Mouse (Mus musculus) spleen, postnatal 36 days (tissue): ENCODE measurements around the gene Ism1.

Experiments used
- DNase-seq, 2 experiments: peaks; one replicate each; pipeline ENCODE4 v3.0.0; 2022; ENCODE audit warnings: low spot score in 2 of 2, mixed read lengths in 1 of 2

Ism1 gene

GRCm38 (mm10) chr2:139677809-139678274 lies at the start of gene Ism1:
Gene Ism1, plus strand, starts transcription at chr2:139678178.
- DNase-seq, result no peak

DNA sequence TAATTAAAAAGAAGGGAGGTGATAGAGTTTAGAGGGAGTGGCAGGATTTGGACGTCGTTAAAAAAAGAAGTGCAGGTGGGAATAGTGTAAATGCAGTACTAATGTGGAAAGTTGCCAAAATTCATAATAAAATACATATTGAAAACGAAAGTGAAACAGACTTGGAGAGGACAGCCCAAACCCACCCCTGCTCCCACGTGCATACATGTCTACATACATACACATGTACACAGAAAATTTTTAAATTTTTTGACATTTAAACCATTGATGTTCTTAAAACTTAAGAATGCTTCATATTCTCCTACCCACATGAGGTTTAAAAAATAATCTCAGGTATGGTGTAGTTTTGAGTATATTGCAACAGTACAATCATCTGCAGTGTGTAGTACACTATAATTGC lies 49.2 kb upstream of the Ism1 start:
- no peak for DNase-seq

DNA sequence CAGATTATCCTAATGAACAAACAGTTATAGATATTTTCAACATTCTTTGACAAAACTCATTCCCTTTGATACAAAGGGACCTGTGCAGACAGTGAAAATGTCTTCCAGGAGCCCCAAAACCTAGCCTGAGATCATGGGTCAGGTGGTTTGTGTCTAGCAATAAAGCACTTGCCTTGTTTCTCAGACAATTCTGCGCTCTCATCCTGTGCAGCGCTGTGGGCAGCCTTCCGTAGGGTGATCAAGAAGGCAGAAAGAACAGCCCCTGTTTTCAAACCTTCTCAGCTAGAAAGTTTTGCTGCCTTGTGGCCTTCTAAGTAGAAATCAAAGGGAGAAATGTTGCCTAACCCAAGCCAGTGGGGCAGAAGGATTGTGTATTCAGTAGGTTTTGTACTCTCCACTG lies 48.3 kb upstream of the Ism1 start:
- no peak for DNase-seq

GRCm38 (mm10) chr2:139634506-139634905 lies 43.5 kb upstream of the Ism1 start:
- DNase-seq, result no peak

GRCm38 (mm10) chr2:139637861-139638260 lies 40.1 kb upstream of the Ism1 start:
- DNase-seq, result no peak

DNA sequence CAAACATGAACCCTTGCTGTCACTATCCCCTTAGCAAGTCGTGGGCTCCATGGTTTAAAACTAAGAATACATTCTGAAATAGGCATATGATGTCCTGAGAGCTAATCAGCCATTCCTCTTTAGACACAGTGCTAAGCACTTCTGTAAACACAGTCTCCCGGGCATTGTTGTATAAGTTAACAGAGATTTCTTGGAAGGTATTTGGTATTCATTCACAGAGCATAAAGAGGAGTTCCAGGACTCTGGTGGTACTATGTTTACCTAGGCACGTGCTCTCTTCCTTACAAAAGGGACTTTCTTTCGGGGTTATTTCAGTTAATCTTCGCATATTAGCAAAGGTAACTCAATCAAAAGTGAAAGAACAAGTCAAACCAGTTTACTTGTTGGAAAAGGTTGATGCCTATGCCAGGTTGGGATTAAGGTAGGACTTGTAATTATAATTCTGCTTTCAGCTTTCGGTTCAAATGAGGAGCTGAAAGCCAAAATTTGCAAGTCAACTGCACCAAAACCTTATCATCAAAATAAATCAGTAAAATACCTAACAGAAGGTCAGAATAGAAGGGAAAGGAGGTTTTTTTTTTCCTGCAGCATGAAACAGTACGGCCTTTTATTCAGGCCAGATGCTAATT lies 36.1 kb upstream of the Ism1 start:
- DNase-seq, result no peak

GRCm38 (mm10) chr2:139649518-139649917 lies 28.5 kb upstream of the Ism1 start:
- no peak for DNase-seq

DNA sequence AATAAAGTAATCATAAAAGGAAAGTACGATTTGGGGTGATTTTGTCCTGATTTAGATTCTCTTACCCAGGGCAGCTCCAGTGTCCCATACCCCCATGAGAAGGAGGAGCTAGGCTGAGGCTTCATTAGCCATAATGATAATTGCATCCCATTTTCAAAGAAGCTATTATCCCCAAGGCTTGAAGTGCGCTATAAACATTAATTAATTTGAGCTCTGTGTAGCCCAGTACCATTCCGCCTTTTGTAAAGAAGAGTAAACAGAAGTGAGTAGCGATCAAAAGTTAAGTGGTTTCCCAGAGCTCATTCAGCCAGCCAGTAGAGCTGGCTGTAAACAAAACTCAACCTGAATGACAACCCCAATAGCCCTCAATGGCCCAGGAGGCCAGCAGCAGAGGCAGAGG lies 21.2 kb upstream of the Ism1 start:
- DNase-seq, result no peak

GRCm38 (mm10) chr2:139671838-139672237 lies 6.1 kb upstream of the Ism1 start:
- no peak for DNase-seq

GRCm38 (mm10) chr2:139672371-139672770 lies 5.6 kb upstream of the Ism1 start:
- no peak for DNase-seq

DNA sequence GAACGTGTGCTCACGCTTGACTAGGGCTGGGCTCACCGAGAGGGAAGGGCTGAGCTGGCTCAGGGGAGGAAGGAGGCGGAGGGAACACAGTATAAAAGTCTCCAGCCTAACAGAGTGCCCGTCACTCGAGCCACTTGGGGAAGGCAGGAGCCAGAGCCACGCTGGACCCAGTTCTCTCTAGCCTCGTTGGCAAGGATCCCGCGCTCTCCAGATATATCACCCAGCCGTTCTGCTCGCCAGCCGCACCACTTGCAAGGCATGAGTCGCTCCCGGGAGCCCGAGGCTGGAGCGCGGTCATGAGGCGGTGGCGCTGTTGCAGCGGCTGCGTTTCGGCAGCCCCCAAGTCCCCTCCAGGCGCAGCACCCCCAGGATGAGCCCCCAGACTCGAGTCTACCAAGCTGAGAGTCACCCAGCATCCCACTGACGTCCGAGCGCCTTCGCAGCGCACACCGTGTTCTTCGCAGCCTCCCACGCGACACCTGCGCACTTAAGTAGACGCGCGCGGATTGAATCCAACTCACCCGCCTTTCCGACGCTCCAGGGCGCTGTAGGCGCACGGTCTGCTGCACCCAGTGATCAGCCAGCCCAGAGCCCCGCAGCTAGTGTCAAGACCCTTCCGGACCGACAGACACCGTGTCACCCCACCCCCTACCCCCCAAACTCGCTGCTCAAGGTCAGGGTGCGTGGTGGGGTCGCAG lies 764 bp upstream of the Ism1 start:
- no peak for DNase-seq

- DNase-seq, result no peak
These were observed 530 bp downstream of the Ism1 start for GRCm38 (mm10) chr2:139678275-139679140.

DNA sequence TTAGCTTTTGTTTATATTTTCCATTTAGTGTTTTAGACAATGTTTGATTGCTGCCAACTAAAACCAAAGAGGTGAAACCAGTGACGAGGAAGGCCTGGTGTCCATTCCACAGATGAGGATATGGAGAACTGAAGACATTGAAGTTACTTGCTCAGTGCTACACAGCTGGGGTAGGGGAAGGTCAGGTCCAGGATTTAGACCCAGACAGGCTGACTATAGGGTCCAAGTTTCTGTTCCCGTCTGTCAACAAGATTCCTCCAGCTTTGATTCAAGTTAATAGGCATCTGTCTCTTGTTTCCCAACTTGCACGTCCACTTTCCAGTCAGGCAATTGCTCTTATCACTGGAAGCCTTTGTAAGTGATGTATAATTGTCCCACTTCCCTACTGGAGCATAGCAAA lies 4.6 kb downstream of the Ism1 start:
- DNase-seq, result no peak

GRCm38 (mm10) chr2:139689442-139690003 lies 11.5 kb downstream of the Ism1 start:
- no peak for DNase-seq

- DNase-seq, result no peak
These were observed 15.5 kb downstream of the Ism1 start for GRCm38 (mm10) chr2:139693521-139693920.

GRCm38 (mm10) chr2:139694638-139695037 lies 16.7 kb downstream of the Ism1 start:
- no peak for DNase-seq

DNA sequence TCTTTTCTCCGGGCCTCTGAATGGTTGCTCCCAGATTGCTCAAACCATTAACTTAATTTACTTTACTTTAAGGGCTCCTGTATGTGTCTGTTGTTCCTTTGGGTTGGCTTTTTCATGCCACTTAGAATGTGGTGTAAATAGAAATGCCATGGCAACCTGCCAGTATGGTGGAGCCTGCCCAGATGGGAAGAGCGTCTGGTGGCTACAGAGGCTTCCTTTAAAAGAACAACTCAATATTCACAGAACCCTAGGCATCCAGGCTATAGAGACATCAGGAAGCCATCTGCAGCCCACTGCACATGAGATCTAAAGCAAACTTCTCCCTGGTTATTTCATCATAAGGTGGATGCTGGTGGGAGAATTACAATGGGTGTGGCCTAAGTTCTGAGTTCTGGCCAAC lies 18.6 kb downstream of the Ism1 start:
- DNase-seq, result no peak

DNA sequence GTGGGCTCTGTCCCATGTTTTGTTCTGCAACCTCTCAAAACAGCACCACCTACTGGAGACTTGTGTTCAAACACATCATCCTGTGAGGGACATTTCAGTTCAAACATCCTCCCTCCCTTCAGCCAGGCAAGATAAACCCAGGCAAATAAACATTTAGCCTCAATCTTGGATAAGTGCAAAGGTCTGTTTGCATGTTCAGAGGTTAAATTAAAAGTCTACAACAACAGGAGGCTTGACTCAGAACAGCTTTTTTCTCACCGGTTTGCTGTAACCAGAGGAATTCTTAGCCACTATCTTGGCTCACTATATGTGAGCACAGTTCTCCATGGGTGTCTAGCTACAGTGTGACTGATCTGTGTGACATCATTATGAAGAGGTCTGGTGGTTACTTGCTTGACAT lies 22.6 kb downstream of the Ism1 start:
- no peak for DNase-seq

- DNase-seq, result no peak
These were observed 27.0 kb downstream of the Ism1 start for GRCm38 (mm10) chr2:139704951-139705350.

GRCm38 (mm10) chr2:139708194-139708899 lies 30.4 kb downstream of the Ism1 start:
- no peak for DNase-seq

DNA sequence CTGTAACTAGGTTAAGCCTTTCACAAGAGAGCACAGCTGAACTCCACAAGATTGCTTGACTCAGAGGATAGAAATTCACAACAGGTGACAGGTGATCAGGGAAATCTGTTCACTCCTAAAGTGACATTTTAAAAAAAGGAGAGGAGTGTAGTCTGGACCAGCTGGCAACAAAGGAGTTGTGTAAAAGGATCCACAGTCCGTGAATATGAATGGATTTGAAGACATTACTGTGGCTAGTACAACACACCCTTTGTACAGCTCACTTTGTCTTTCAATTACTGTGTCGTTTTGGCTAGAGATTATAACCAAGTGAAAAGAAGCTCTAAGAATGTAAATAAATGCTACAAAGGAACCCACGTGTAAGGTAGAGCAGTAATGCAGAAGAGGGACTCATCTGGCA lies 33.7 kb downstream of the Ism1 start:
- no peak for DNase-seq

- no peak for DNase-seq
These were observed 34.1 kb downstream of the Ism1 start for GRCm38 (mm10) chr2:139712046-139712445.
